Mouse (Mus musculus): ENCODE measurements around the gene Card11. TPM values are rescaled to one million over a fixed set of nuclear protein-coding genes. Genes with fewer than 3 reads are reported as not detected.

The Card11 gene
- polyA plus RNA-seq, 1 experiment from 2014 or later = 0.30 TPM

DNA sequence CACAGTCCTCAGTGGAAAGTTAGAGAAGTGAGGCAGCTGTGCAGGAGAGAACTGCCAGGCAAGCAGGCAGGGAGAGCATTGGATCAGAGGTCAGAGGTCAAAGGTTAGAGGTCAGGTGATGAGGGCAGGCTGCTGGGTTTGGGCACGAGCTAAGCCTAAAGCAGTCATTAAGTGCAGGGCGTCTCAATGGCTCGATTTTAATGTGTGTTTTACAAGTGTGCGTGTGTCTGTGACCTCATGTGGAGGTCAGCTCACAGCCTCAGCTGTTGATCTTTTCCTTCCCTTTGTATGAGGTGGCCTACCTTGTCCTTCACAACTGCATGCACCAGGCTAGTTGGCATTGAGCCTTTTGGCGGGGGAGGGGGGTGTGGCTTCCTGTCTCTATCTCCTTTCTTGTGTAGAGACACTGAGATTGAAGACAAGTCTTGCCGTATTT is 19.0 kb downstream of the Card11 start:
- H3K9me3 ChIP-seq (replicated peaks) = no peaks in the 10 kb centered on the region
- no peak overlapping the region for H3K4me3 ChIP-seq (replicated peaks)
- no peaks in the 10 kb centered on the region for H3K36me3 ChIP-seq
- H3K27me3 ChIP-seq = no peaks in the 10 kb centered on the region
- no peak overlapping the region for H3K9ac ChIP-seq
- no peak overlapping the region for H3K4me2 ChIP-seq
- 21% methylated on average over 6 of the region's 6 CpGs for whole genome bisulfite sequencing
- H3K4me1 ChIP-seq = 0 out of 2 replicates have a peak, but pooled peaks cover 4% of the 10 kb centered on the region
- ATAC-seq (replicated peaks; ENCODE audit: low FRiP score) = no peak
- no peak overlapping the region for H3K27ac ChIP-seq

DNA sequence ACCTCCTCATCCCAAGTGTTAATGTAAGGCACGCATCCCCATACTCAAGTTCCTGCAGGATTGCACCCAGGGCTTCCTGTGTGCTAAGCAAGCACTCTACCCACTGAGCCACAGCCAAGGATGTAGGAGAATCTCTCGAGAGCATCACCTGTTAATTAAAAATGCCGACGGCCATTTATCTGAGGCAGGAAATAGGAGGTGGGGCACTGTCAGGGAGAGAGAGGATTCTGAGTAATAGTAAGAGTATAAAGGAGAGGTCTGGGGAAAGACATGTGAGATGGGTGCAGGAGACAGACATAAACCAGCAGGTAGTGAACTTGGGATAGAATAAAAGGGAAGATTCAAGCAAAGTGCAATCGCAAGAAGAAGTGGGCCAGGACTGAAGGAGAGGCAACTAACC is 19.6 kb downstream of the Card11 start:
- Histone ChIP-seq H3K4me1 (0 out of 2 replicates have a peak, but pooled peaks cover 4% of the 10 kb centered on the region), H3K27ac (no peak overlapping the region), H3K9ac (no peak overlapping the region), H3K4me2 (no peak overlapping the region), H3K27me3 (no peaks in the 10 kb centered on the region), H3K36me3 (no peaks in the 10 kb centered on the region), H3K9me3 (replicated peaks) (no peaks in the 10 kb centered on the region), H3K4me3 (replicated peaks) (no peak overlapping the region)
- no peak for ATAC-seq (replicated peaks; ENCODE audit: low FRiP score)
- WGBS = 67% methylated on average over 5 of the region's 5 CpGs

DNA sequence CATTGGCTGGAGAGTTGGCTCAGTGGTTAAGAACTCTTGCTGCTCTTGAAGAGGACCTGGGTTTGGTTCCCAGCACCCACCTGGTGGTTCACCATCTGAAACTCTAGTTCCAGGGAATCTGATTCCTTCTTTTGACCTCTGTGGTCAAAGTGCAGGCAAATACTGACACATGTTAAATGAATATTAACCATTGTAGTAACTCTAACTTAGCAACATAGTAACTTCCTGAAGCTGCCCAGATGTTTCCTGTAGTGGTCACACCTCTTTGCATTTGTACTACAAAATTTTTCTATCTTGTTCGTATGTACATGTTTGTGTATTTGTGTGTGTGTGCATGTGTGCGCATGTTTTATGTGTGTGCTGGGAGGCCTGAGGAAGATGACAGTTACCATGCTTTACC is 20.3 kb downstream of the Card11 start:
- H3K9ac ChIP-seq = no peak overlapping the region
- WGBS = 88% methylated on average over 2 of the region's 2 CpGs
- no peaks in the 10 kb centered on the region for H3K36me3 ChIP-seq
- no peak for ATAC-seq (replicated peaks; ENCODE audit: low FRiP score)
- H3K27ac ChIP-seq = no peak overlapping the region
- 0 out of 2 replicates have a peak, but pooled peaks cover 4% of the 10 kb centered on the region for H3K4me1 ChIP-seq
- no peak overlapping the region for H3K4me2 ChIP-seq
- no peaks in the 10 kb centered on the region for H3K27me3 ChIP-seq
- H3K9me3 ChIP-seq (replicated peaks) = no peaks in the 10 kb centered on the region
- no peak overlapping the region for H3K4me3 ChIP-seq (replicated peaks)

DNA sequence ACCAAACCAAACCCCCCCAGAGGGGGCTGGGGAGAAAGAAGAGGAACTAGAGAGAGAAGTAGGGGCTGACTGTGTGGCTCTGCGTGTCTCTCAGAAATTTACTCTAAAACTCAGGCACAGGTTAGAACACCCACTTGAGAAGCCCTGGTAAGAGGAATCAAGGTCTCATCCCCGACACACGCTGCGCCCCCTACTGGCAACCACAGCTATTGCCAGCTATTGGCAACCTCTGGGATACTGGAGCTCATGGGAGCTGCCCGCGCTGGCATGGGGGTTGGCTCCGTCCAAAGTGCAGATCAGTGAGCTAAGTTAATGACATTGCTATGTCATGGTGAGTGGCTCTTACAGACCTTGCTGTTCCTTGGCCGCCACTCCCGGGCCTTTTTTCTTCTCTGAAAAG is 37.4 kb downstream of the Card11 start:
- H3K4me2 ChIP-seq = no peak overlapping the region
- WGBS = 37% methylated on average over 9 of the region's 9 CpGs
- ATAC-seq (replicated peaks; ENCODE audit: low FRiP score) = no peak
- no peak overlapping the region for H3K4me3 ChIP-seq (replicated peaks)
- no peaks in the 10 kb centered on the region for H3K9me3 ChIP-seq (replicated peaks)
- H3K4me1 ChIP-seq = 0 out of 2 replicates have a peak, but pooled peaks cover 8% of the 10 kb centered on the region
- H3K36me3 ChIP-seq = no peaks in the 10 kb centered on the region
- no peak overlapping the region for H3K27ac ChIP-seq
- no peak overlapping the region for H3K9ac ChIP-seq
- no peaks in the 10 kb centered on the region for H3K27me3 ChIP-seq

- Histone ChIP-seq H3K27me3 (no peaks in the 10 kb centered on the region), H3K4me2 (no peak overlapping the region), H3K4me1 (0 out of 2 replicates have a peak, but pooled peaks cover 3% of the 10 kb centered on the region), H3K9me3 (replicated peaks) (no peaks in the 10 kb centered on the region), H3K36me3 (no peaks in the 10 kb centered on the region), H3K9ac (no peak overlapping the region), H3K4me3 (replicated peaks) (no peak overlapping the region), H3K27ac (no peak overlapping the region)
- no peak for ATAC-seq (replicated peaks; ENCODE audit: low FRiP score)
- WGBS = 81% methylated on average over 6 of the region's 6 CpGs
Observed at GRCm38 (mm10) chr5:140960732-140961131, 39.6 kb downstream of the Card11 start.

DNA sequence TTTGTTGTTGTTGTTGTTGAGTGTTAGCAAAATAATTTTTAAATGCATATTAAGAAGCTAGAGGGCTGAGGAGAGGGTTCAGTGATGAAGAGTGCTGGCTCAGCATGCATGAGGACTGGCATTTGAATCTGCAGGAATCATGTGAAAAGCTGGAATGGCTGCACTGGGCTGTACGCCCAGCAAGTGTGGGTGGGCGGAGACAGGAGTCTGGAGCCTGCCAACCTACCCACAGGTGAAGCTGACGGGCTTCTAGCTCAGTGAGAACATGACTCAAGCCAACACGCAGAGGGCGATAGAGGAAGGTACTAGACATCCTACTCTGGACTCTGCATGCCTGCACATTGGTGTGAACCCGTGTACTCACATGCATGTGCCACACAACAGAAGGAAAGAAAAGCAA is 41.2 kb downstream of the Card11 start:
- 76% methylated on average over 6 of the region's 6 CpGs for WGBS

GRCm38 (mm10) chr5:140957106-140957505 is 43.3 kb downstream of the Card11 start:
- H3K36me3 ChIP-seq = no peaks in the 10 kb centered on the region
- H3K4me1 ChIP-seq = no peaks in the 10 kb centered on the region
- WGBS = 90% methylated on average over 4 of the region's 4 CpGs
- H3K27ac ChIP-seq = no peak overlapping the region
- ATAC-seq (replicated peaks; ENCODE audit: low FRiP score) = no peak
- H3K27me3 ChIP-seq = no peaks in the 10 kb centered on the region
- H3K9ac ChIP-seq = no peak overlapping the region
- H3K4me2 ChIP-seq = no peak overlapping the region
- H3K9me3 ChIP-seq (replicated peaks) = no peaks in the 10 kb centered on the region
- no peak overlapping the region for H3K4me3 ChIP-seq (replicated peaks)

More for the DNA sequence above, 41.2 kb downstream of the Card11 start:
- no peaks in the 10 kb centered on the region for H3K4me1 ChIP-seq
- no peaks in the 10 kb centered on the region for H3K27me3 ChIP-seq
- H3K9ac ChIP-seq = no peak overlapping the region
- H3K9me3 ChIP-seq (replicated peaks) = no peaks in the 10 kb centered on the region
- H3K27ac ChIP-seq = no peak overlapping the region
- no peak for ATAC-seq (replicated peaks; ENCODE audit: low FRiP score)
- H3K4me3 ChIP-seq (replicated peaks) = no peak overlapping the region
- H3K36me3 ChIP-seq = no peaks in the 10 kb centered on the region
- no peak overlapping the region for H3K4me2 ChIP-seq

DNA sequence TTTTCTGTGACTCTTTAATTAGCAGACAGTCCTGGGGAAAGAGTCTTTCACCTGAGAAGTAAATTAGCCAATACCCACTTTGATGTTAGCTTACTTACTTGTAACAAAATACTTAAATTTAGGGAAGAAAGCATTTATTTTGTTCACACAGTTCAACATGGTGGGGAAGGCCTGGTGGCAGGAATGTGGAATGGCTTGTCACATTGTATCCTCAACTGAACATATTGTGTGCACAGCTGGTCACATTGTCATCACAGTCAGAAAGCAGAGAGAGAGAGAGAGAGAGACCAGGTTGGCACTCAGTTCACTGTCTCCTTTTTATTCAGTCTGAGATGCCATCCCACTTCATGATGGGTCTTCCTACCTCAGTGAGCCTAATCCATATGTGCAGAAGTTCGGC is 44.7 kb downstream of the Card11 start:
- Histone ChIP-seq H3K27me3 (no peaks in the 10 kb centered on the region), H3K9me3 (replicated peaks) (no peaks in the 10 kb centered on the region), H3K4me3 (replicated peaks) (no peak overlapping the region), H3K4me2 (no peak overlapping the region), H3K27ac (no peak overlapping the region), H3K4me1 (no peaks in the 10 kb centered on the region), H3K36me3 (no peaks in the 10 kb centered on the region), H3K9ac (no peak overlapping the region)
- WGBS = 95% methylated on average over 1 of the region's 1 CpGs
- no peak for ATAC-seq (replicated peaks; ENCODE audit: low FRiP score)

DNA sequence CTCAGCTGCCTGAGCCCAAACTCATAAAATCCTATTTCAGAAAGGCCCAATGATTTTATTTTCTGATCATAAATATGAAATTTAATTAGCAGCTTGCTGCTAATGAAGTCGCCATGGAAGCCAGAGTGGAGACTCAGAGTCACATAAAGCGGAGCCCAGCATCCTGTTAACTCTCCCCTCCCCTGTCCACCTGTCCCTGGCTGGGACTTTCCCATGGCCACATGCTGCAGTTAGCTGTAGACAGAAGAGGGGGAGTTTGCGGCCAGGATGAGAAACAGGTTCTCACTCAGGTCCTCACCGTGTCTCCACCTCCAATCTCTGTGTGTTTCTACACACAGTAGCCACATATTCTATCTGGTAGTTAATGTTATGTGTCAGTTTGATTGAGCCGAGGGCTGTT is 48.6 kb downstream of the Card11 start:
- no peaks in the 10 kb centered on the region for H3K36me3 ChIP-seq
- H3K9ac ChIP-seq = no peak overlapping the region
- H3K9me3 ChIP-seq (replicated peaks) = no peaks in the 10 kb centered on the region
- H3K27ac ChIP-seq = no peak overlapping the region
- no peak for ATAC-seq (replicated peaks; ENCODE audit: low FRiP score)
- H3K4me1 ChIP-seq = no peaks in the 10 kb centered on the region
- no peak overlapping the region for H3K4me2 ChIP-seq
- WGBS = 86% methylated on average over 5 of the region's 5 CpGs
- H3K27me3 ChIP-seq = no peaks in the 10 kb centered on the region
- no peak overlapping the region for H3K4me3 ChIP-seq (replicated peaks)

GRCm38 (mm10) chr5:140948009-140948408 is 52.4 kb downstream of the Card11 start:
- WGBS = 61% methylated on average over 10 of the region's 10 CpGs
- no peak for ATAC-seq (replicated peaks; ENCODE audit: low FRiP score)
- H3K27ac ChIP-seq = no peak overlapping the region
- no peaks in the 10 kb centered on the region for H3K27me3 ChIP-seq
- H3K4me1 ChIP-seq = no peaks in the 10 kb centered on the region
- no peak overlapping the region for H3K4me2 ChIP-seq
- no peaks in the 10 kb centered on the region for H3K36me3 ChIP-seq
- H3K4me3 ChIP-seq (replicated peaks) = no peak overlapping the region
- H3K9me3 ChIP-seq (replicated peaks) = no peaks in the 10 kb centered on the region
- H3K9ac ChIP-seq = no peak overlapping the region

DNA sequence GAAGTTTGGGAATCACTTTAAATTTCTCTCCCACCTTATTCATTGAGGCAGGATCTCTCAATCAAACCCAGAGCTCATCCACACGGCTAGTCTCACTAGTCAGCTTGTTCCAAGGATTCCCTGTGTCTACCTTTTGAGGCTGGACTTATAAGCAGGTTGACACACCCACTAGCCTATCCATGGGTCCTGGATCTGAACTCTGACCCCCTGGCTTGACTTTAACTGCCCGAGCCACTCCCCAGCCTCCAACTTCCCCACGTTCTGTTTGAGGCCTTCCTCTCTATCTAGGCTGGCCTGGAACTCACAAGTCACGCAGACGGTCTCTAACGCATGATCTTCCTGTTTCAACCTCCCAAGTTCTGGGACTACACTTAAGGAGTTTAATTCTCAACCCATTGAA is 54.3 kb downstream of the Card11 start:
- H3K4me3 ChIP-seq (replicated peaks) = no peak overlapping the region
- H3K4me1 ChIP-seq = 0 out of 2 replicates have a peak, but pooled peaks cover 3% of the 10 kb centered on the region
- no peaks in the 10 kb centered on the region for H3K9me3 ChIP-seq (replicated peaks)
- no peak for ATAC-seq (replicated peaks; ENCODE audit: low FRiP score)
- no peak overlapping the region for H3K9ac ChIP-seq
- WGBS = 79% methylated on average over 6 of the region's 6 CpGs
- H3K4me2 ChIP-seq = no peak overlapping the region
- H3K36me3 ChIP-seq = no peaks in the 10 kb centered on the region
- no peak overlapping the region for H3K27ac ChIP-seq
- H3K27me3 ChIP-seq = no peaks in the 10 kb centered on the region

DNA sequence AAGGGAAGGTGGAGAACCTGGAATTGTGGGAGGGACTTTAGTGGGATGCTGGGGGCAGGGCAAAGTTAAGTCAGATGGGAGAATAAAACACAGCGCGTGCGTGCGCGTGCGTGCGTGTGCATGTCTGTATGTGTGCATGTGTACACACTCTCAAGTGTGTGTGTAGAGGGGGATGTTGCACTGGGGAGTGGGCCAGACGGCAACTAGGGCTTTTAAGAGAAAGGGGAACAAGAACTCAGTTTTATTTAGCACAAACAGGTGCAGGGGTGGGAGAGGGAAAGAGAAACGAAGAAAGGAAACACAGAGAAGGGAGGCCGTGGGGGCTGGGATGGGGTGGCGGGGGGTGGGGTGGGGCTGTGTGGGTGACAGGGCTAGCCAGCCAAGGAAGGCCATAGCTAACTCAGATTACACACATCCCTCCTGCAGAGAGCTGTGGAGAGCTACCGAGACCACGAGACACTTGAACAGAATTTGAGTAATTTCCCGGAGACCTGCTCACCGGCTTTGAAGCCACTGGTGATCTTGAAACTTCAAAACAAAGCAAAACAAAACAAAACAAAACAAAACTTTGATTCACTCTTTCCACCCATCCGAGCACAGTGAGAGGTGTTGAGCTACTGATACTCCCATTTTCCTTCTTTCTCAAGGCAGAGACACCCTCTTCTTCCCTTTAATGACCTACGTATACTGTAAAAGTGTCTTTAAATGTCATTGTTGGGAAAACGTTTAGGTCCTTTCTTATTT is 55.8 kb downstream of the Card11 start:
- no peaks in the 10 kb centered on the region for H3K27me3 ChIP-seq
- no peak overlapping the region for H3K4me3 ChIP-seq (replicated peaks)
- H3K27ac ChIP-seq = no peak overlapping the region
- peaks cover 13% of the 10 kb centered on the region; the same call in 1 of the 2 replicates for H3K4me1 ChIP-seq
- no peak overlapping the region for H3K9ac ChIP-seq
- H3K4me2 ChIP-seq = no peak overlapping the region
- WGBS = 64% methylated on average over 18 of the region's 18 CpGs
- ATAC-seq (replicated peaks; ENCODE audit: low FRiP score) = no peak
- no peaks in the 10 kb centered on the region for H3K9me3 ChIP-seq (replicated peaks)
- H3K36me3 ChIP-seq = no peaks in the 10 kb centered on the region
